Mouse (Mus musculus) cortical plate, adult 2 months (tissue): ENCODE results near the gene Faap100.

Source experiments
- CTCF ChIP-seq: fragments of 200-500 bp; IDR thresholded peaks from 2 replicates; pipeline ENCODE4 v1.5.1; 2011; ENCODE audit warnings: mild to moderate bottlenecking, control low read depth, low read length; ENCODE audit not compliant: insufficient read depth; ENCODE audit errors: extremely low read depth
- POLR2A ChIP-seq: fragments of 200-500 bp; IDR thresholded peaks from 2 replicates; pipeline ENCODE4 v1.6.1; 2011; ENCODE audit warnings: mild to moderate bottlenecking, low read length, control low read depth; ENCODE audit not compliant: insufficient read depth; ENCODE audit errors: extremely low read depth

- no peak for TF ChIP-seq CTCF
- no peak for TF ChIP-seq POLR2A
Measured at GRCm38 (mm10) chr11:120347301-120347700, 31.3 kb downstream of the Faap100 start.
